Mouse (Mus musculus): ENCODE measurements around the gene Camk1.

DNA sequence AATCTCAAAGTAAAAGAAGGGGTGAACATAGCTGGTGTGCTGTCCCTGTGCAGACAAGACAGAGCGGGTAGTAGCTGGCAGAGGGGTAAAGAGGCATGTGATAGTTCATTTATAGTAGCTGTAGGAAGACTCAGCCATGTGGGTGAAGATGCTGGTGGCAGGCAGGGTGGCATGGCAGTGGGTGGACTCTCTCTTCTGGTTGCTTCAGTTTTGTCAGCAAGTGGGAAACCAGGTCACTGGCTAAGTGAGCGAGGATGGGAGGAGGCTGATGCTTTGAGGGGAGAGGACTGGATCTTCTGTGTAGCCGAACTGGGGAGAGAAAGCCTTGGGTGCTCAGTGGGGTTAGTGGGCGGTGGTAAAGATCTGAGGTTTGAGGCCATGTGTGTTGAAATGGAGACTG, 56.5 kb downstream of the Camk1 start:
- TF ChIP-seq CTCF (IDR thresholded peaks at IDR 0.05; ENCODE audit: extremely low read depth, insufficient read depth, insufficient read length, insufficient replicate concordance) (no peak), POLR2A (IDR thresholded peaks at IDR 0.05; ENCODE audit: low read depth, low read length) (no peak)

Measured in spleen, adult 2 months (tissue).